Mouse (Mus musculus) midbrain, embryonic 10.5 days (tissue): Measurements from ENCODE around the gene Ppif. TPM values are rescaled to one million over a fixed set of nuclear protein-coding genes. Genes with fewer than 3 reads are reported as not detected.
A peak's percentile ranks its signal among the peaks of the same experiment; 100 is the strongest.

Source experiments
- DNase-seq: peaks from one replicate; pipeline ENCODE4 v3.0.0-alpha.2; 2017; ENCODE audit warnings: low spot score
- H3K27ac ChIP-seq: fragments of 300-500 bp; sonication (generic); replicated peaks from 2 replicates; pipeline ENCODE4 v1.5.1; 2016; ENCODE audit warnings: mild to moderate bottlenecking
- H3K27me3 ChIP-seq: fragments of 300-500 bp; sonication (generic); 2 replicates; pipeline ENCODE4 v1.6.1; 2016; ENCODE audit warnings: low read depth, mild to moderate bottlenecking; ENCODE audit not compliant: poor library complexity, severe bottlenecking
- H3K36me3 ChIP-seq: fragments of 300-500 bp; sonication (generic); 2 replicates; pipeline ENCODE4 v1.6.1; 2016; ENCODE audit warnings: mild to moderate bottlenecking, moderate library complexity
- H3K4me1 ChIP-seq: fragments of 300-500 bp; sonication (generic); 2 replicates; pipeline ENCODE4 v1.6.1; 2016
- H3K4me3 ChIP-seq: fragments of 300-500 bp; sonication (generic); 2 replicates; pipeline ENCODE4 v1.5.1; 2016; ENCODE audit warnings: mild to moderate bottlenecking, moderate library complexity
- H3K9me3 ChIP-seq: fragments of 300-500 bp; sonication (generic); replicated peaks from 2 replicates; pipeline ENCODE4 v1.6.1; 2016; ENCODE audit warnings: mild to moderate bottlenecking
- WGBS: fragments of 180-500 bp; shearing (Covaris S2); methylation state at CpG from one replicate; pipeline ENCODE4 v1.1.7; 2016; 5-methylcytosine and 5-hydroxymethylcytosine counted together
- polyA plus RNA-seq: library from polyadenylated mRNA; unstranded; fragments of >200 nt; fragmentation: Nextera tagmentation; extraction: Ambion mirVana; gene quantifications from 2 replicates; pipeline ENCODE4 v1.2.1, GENCODE M21; 2016

Ppif gene
- polyA plus RNA-seq = 54.7 and 56.1 TPM in 2 replicates

DNA sequence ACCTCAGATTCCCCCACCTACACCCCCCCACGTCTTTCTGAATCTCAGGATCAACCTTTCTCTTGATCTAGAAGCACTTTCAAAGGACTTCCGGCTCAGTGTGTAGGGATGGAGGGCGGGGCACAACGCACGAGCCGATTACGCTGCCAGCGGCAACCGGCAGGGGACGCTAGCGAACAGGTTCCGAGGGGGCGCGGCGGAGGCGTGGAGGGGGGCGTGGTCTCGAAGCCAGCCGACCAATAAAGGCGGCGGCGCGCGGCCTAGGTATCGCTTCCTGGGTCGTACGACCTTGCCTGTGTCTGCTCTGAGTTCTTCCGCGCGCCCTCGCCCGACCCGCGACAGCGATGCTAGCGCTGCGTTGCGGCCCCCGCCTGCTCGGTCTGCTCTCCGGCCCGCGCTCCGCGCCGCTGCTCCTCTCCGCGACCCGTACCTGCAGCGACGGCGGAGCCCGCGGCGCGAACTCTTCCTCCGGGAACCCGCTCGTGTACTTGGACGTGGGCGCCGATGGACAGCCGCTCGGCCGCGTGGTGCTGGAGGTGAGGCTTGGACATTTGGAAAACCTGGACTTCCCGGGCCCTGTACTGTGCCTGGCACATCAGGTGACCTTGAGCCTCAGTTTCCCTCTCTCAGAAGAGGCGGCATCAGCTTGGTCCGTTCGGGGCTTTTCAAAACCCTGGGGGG is at the start of gene Ppif:
Gene Ppif (plus strand): TSS at position 267 of the 681 bp plus-strand sequence.
- Histone ChIP-seq H3K27me3 (no peaks in the 10 kb centered on the region), H3K4me1 (peaks cover 31% of the 10 kb centered on the region), H3K36me3 (peaks cover 36% of the 10 kb centered on the region), H3K27ac (peak within 1 kb of the TSS; percentile 89), H3K9me3 (no peaks in the 10 kb centered on the region), H3K4me3 (peak within 1 kb of the TSS; percentile 93)
- peak; percentile 97 for DNase-seq
- WGBS = under 1% methylated on average over 70 of the region's 70 CpGs

DNA sequence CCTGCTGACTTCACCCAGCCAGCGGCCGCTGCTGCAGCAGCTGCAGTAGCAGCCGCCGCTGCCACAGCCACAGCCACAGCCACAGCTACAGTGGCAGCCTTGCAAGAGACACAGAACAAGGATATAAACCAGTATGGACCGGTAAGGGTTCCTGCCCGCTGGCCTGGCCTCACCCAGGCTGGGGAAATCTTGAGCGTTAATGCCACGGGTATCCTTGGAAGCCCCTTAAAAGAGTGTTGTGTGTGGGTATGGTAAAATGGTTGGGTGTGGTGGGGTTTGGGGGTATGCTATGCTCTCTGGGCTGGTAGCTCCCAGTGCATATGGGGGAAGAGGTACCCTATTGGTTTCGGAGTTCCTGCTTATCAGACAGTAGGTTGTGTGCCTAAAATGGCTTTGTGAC is 48.2 kb upstream of the Ppif start:
- H3K9me3 ChIP-seq = no peaks in the 10 kb centered on the region
- H3K4me3 ChIP-seq = no peak overlapping the region
- DNase-seq = no peak
- no peaks in the 10 kb centered on the region for H3K27me3 ChIP-seq
- 94% methylated on average over 9 of the region's 9 CpGs for WGBS
- peaks cover 100% of the 10 kb centered on the region for H3K36me3 ChIP-seq
- no peaks in the 10 kb centered on the region for H3K4me1 ChIP-seq
- no peak overlapping the region for H3K27ac ChIP-seq

GRCm38 (mm10) chr14:25646161-25646621 is 47.8 kb upstream of the Ppif start:
- H3K9me3 ChIP-seq = no peaks in the 10 kb centered on the region
- 78% methylated on average over 2 of the region's 2 CpGs for WGBS
- H3K4me1 ChIP-seq = no peaks in the 10 kb centered on the region
- no peaks in the 10 kb centered on the region for H3K27me3 ChIP-seq
- peak; percentile 61 for DNase-seq
- H3K27ac ChIP-seq = no peak overlapping the region
- no peak overlapping the region for H3K4me3 ChIP-seq
- H3K36me3 ChIP-seq = peaks cover 100% of the 10 kb centered on the region

DNA sequence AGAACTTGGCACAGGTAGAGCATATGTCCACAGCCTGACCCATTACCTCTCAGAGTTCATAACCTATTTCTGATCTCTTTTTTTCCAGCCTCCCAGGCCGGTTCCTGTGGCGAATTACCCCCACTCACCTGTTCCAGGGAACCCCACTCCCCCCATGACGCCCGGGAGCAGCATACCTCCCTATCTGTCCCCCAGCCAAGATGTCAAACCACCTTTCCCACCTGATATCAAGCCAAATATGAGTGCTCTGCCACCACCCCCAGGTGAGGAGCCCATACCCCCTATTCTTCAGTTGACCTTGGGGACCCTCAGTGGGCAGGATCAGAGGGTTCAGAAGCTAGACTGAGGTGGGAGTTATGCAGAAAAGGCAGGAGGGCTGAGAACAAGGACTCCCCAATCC is 42.8 kb upstream of the Ppif start:
- Histone ChIP-seq H3K36me3 (peaks cover 100% of the 10 kb centered on the region), H3K4me3 (no peak overlapping the region), H3K9me3 (no peaks in the 10 kb centered on the region), H3K27ac (no peak overlapping the region), H3K27me3 (no peaks in the 10 kb centered on the region), H3K4me1 (no peaks in the 10 kb centered on the region)
- DNase-seq = no peak
- WGBS = 94% methylated on average over 4 of the region's 4 CpGs

- no peak for DNase-seq
- WGBS = 93% methylated on average over 9 of the region's 9 CpGs
- Histone ChIP-seq H3K9me3 (no peaks in the 10 kb centered on the region), H3K27me3 (no peaks in the 10 kb centered on the region), H3K4me1 (no peaks in the 10 kb centered on the region), H3K36me3 (peaks cover 100% of the 10 kb centered on the region), H3K4me3 (no peak overlapping the region), H3K27ac (no peak overlapping the region)
Measured at GRCm38 (mm10) chr14:25651905-25652304, 42.0 kb upstream of the Ppif start.

- no peak overlapping the region for H3K4me3 ChIP-seq
- no peaks in the 10 kb centered on the region for H3K4me1 ChIP-seq
- no peaks in the 10 kb centered on the region for H3K27me3 ChIP-seq
- no peak overlapping the region for H3K27ac ChIP-seq
- H3K9me3 ChIP-seq = no peaks in the 10 kb centered on the region
- no peak for DNase-seq
- H3K36me3 ChIP-seq = peaks cover 100% of the 10 kb centered on the region
- WGBS = 91% methylated on average over 14 of the region's 14 CpGs
Measured at GRCm38 (mm10) chr14:25654401-25655197, 39.4 kb upstream of the Ppif start.

DNA sequence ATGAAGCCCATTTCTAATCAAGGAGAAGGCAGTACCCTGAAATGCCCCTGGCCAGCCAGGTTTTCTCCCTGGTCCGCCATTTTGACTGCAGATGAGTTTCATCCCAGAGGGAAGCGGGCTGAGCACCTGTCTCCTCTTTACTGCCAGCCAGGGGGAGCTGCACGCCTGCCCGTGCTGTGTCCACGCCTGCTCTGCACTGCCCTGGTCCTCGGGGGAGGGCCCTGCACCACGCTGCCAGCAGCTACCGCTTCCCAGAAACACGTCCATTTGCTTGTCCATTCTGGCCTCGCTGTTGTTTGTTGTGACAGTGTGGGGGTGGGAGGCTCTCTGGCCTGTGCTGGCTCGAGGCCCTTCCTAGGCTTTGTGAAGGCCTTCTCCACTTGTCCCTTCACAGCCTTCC is 33.3 kb upstream of the Ppif start:
- no peaks in the 10 kb centered on the region for H3K9me3 ChIP-seq
- WGBS = 69% methylated on average over 11 of the region's 11 CpGs
- no peak overlapping the region for H3K4me3 ChIP-seq
- no peak overlapping the region for H3K27ac ChIP-seq
- no peak for DNase-seq
- no peaks in the 10 kb centered on the region for H3K27me3 ChIP-seq
- H3K36me3 ChIP-seq = peaks cover 100% of the 10 kb centered on the region
- peaks cover 9% of the 10 kb centered on the region; the same call in 1 of the 2 replicates for H3K4me1 ChIP-seq

DNA sequence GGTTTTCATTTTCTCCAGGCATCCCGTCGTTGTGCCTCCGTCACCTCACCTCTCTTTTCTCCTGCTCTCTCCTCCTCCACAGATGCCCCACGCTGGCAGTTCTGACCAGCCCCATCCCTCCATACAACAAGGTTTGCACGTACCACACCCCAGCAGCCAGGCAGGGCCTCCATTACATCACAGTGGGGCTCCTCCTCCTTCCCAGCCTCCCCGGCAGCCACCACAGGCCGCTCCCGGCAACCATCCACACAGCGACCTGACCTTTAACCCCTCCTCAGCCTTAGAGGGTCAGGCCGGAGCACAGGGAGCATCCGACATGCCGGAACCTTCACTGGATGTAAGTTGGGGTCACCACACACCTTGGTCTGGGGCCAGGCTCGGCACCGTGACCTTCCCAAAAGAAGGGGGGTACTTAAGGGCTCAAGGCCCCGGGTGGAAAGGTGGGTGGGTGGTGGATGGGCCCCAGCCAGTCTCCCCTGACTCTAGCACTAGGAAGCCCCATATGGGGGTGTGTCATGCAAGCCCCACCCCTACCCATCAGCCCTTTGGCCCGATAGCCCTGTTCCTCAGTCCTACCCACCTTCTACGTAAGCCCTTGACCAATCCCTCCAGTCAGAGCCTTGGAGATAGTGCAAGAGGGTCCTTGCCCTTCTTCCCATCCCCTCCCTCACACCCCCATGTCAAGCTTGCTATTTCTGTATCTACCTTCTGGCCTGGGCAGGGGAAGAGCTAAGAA is 32.6 kb upstream of the Ppif start:
- H3K9me3 ChIP-seq = no peaks in the 10 kb centered on the region
- H3K36me3 ChIP-seq = peaks cover 100% of the 10 kb centered on the region
- peaks cover 9% of the 10 kb centered on the region; the same call in 1 of the 2 replicates for H3K4me1 ChIP-seq
- no peak overlapping the region for H3K4me3 ChIP-seq
- WGBS = 73% methylated on average over 17 of the region's 17 CpGs
- DNase-seq = no peak
- H3K27me3 ChIP-seq = no peaks in the 10 kb centered on the region
- H3K27ac ChIP-seq = no peak overlapping the region

- Histone ChIP-seq H3K4me3 (no peak overlapping the region), H3K36me3 (peaks cover 88% of the 10 kb centered on the region), H3K27me3 (no peaks in the 10 kb centered on the region), H3K4me1 (peaks cover 9% of the 10 kb centered on the region; the same call in 1 of the 2 replicates), H3K9me3 (no peaks in the 10 kb centered on the region), H3K27ac (peak overlapping the region; percentile 28; the same call in 1 of the 2 replicates)
- DNase-seq = no peak
- WGBS = 83% methylated on average over 7 of the region's 7 CpGs
Measured at GRCm38 (mm10) chr14:25663649-25664309, 30.2 kb upstream of the Ppif start.

GRCm38 (mm10) chr14:25664310-25664695 is 29.7 kb upstream of the Ppif start:
- DNase-seq = no peak

GRCm38 (mm10) chr14:25665314-25665970 is 28.5 kb upstream of the Ppif start:
- peak; percentile 35 for DNase-seq
- H3K4me1 ChIP-seq = peaks cover 9% of the 10 kb centered on the region; the same call in 1 of the 2 replicates
- no peaks in the 10 kb centered on the region for H3K27me3 ChIP-seq
- no peak overlapping the region for H3K27ac ChIP-seq
- 74% methylated on average over 19 of the region's 19 CpGs for WGBS
- peaks cover 76% of the 10 kb centered on the region for H3K36me3 ChIP-seq
- no peaks in the 10 kb centered on the region for H3K9me3 ChIP-seq
- no peak overlapping the region for H3K4me3 ChIP-seq

More at GRCm38 (mm10) chr14:25664310-25664695, 29.7 kb upstream of the Ppif start:
- Histone ChIP-seq H3K27ac (peak overlapping the region; percentile 28; the same call in 1 of the 2 replicates), H3K4me1 (peaks cover 9% of the 10 kb centered on the region; the same call in 1 of the 2 replicates), H3K27me3 (no peaks in the 10 kb centered on the region), H3K36me3 (peaks cover 88% of the 10 kb centered on the region), H3K4me3 (no peak overlapping the region), H3K9me3 (no peaks in the 10 kb centered on the region)
- 78% methylated on average over 7 of the region's 7 CpGs for WGBS
